Mouse (Mus musculus): Measurements from ENCODE around the gene Lhfpl2.

Lhfpl2 gene

DNA sequence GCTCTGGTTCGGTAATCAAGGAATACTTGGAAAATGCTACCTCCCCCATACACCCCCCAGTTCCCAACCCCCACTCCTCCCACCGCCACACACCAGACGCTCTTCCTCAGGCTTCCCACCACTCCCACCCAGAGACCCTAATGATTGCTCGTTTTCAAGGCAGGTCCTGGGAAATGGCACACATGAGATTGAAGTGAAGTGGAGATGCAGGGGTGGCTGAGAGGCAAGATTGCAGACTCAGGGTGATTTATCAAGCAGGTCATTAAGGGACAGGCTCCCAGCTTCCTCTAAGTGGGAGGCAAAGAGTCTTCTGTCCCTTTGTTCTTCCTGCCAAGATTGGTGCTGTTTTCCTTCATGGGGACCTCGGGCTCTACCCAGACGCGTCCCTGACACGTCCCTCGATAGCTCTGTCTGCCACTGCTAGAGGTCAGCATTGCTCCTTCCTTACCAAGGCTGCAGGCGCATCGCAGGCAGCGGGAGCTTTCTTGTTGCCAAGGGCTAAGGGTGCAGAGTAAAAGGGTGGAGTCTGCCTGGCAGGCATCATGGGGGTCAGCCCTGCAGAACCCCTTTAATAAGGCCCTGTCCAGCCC lies 85.6 kb downstream of the Lhfpl2 start:
- DNase-seq (ENCODE audit: low read depth) = no peak

- no peak for DNase-seq (ENCODE audit: low read depth)
Measured at GRCm38 (mm10) chr13:94144451-94144850, 86.9 kb downstream of the Lhfpl2 start.

- peak; percentile 7 for DNase-seq (ENCODE audit: low read depth)
Measured at GRCm38 (mm10) chr13:94147257-94147656, 89.7 kb downstream of the Lhfpl2 start.

- no peak for DNase-seq (ENCODE audit: low read depth)
Measured at GRCm38 (mm10) chr13:94149006-94149405, 91.4 kb downstream of the Lhfpl2 start.

DNA sequence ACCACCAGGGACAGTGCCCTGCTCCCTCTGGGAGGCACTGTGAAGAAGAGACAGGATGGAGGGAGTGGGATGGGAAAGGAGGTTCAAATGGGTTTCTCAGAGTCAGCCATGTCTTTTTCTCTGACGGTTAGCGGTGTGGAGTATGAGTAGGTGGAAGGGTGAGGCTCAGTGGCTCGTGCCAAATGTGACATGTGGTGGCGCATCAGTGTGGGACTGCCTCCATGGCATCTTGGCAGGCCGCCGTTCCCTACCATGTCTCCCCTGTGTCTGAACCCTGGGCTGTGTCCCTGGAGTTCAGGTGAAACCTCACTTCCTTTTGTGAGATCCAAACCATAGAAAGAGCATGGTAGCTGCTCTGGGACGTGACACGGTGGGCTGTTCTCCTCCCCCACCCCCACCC lies 92.2 kb downstream of the Lhfpl2 start:
- no peak for DNase-seq (ENCODE audit: low read depth)

- no peak for DNase-seq (ENCODE audit: low read depth)
Measured at GRCm38 (mm10) chr13:94151308-94151707, 93.7 kb downstream of the Lhfpl2 start.

DNA sequence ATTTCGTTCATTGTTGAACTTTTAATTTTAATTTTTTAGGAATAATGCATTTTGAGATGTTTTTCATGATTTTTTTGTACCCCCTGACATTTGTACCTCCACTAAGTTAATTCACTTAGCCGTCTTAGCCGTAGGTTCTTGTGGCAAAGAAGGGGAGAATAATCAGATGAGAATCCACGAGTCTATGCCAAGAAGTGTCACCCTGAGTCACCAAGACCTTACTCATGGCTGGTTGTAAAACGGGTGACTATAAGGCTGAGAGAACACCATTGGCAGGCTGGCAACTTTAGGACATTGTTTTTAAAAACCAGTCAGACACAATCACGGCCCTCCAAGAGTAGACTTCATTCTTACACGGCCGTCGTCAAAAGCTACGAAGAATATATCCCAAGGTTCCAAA lies 95.2 kb downstream of the Lhfpl2 start:
- no peak for DNase-seq (ENCODE audit: low read depth)

DNA sequence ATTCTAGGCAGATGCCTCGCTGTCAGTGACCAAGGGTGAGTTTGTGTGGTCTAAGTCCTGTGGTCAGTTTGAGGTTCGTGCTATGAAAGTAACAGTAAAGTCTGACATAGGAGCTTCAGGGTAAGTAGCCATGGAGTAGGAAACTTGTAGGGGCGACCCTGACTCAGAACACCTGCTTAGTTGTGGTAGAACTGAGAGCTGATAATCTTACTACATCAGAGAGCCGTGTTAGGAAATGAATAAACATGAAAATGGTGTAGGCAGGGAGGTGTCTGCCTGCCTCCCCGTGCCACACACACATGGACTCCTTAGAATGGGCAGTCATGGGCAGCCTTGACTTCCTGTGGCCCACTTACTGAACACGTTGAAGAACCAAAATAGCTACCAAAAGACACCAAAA lies 96.1 kb downstream of the Lhfpl2 start:
- DNase-seq (ENCODE audit: low read depth) = no peak

DNA sequence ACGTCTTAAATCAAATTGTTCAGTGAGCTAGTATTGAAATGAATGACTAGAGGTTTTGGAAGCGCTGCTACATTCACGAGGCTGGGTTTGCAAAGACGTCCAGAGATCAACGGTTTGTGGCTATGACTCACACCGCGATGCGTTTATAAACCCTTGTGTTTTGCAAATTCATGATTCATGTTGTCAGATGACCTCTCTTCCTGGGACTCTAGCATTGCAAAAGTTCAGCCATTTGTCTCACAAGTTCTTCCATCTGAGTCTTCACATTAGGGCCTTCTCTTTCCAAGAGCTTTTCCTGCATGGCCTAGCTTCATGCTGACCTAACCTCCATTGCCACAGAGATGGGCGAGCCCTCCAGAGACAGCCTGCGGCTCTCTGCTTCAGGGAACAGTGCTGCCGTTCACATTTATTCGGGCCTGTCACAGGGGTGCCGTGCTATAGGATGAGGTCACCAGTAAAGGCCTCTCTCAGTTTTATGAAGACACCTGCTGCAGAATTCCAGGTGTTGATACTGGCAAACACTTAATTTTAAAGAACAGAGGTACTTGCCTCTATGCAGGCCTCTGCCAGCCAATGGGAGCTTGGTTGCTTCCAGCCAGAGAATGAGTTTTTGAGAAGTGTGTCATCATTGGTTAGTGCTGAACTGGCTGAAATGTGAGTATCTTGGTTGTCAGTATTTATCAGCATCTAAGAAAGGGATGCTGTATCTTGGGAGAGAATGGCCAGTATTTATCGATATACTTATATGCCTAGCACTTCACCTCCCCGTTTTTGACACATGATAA lies 97.1 kb downstream of the Lhfpl2 start:
- peak; percentile 21 for DNase-seq (ENCODE audit: low read depth)

DNA sequence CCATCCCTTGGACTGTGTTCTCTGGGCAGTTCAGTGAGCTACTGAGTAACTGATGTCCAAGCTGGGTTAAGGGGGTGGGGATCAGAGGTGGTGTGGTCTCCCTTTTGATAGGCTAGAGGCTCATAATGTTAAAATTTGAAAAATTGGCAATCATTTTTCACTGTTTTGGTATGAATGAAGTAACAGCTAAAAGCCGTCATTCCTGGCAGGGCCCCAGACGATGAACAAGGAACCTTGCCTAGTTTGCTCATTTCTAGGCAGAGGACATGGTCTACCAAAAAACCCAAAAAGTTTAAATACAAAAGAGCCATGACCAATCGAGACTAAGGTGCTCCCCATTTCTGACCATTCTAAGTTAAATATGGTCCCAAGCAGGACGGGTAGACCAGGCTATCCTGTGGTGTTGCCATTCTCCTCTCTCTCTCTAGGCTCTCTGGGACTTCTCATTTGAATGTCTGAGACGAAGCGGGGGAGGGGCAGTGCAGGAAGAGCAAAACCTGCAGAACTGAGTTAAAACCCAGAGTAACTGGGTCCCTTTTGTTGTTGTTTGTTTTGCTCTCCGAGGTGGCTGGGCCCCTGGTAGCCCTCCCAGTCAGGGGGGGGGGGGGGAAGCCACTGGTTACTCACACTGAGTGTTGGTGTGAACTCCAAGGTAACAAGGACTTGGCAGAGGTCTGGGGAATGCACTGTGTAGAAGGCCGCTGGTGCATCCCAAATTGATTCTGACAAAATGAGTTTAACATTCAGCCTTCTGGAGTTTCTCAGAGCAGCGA lies 98.2 kb downstream of the Lhfpl2 start:
- no peak for DNase-seq (ENCODE audit: low read depth)

DNA sequence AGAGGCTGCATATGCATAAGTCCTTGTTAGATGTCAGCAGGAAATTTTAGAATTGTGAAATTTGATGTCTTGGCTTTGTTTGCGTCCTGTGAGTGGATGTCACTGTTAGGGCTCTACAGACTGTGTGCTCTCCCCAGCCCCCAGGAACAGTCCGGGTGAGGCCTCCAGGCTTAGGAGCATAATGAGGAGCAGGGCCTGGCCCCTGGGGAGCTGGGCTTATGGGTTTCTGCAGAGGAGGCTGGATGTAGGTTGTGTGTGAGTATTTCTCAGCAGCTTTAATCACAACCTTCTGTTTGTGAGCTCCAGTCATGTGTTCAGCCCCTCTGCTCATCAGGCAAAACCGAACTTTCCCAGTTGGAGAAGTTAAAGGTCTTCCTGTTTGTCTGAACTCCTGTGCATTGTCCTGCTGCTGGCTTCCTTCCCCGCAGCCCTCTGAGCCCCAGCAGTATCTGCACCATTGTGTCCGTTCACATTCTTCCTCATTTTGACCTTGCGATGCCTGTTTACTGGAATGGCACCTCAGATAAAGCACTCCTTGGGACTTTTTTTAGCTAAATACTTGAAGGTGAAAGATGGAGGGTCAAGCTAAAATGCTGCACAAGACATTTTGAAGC lies 101.4 kb downstream of the Lhfpl2 start:
- no peak for DNase-seq (ENCODE audit: low read depth)

- DNase-seq (ENCODE audit: low read depth) = no peak
Measured at GRCm38 (mm10) chr13:94159478-94160220, 102.1 kb downstream of the Lhfpl2 start.

GRCm38 (mm10) chr13:94164501-94164900 lies 106.9 kb downstream of the Lhfpl2 start:
- DNase-seq (ENCODE audit: low read depth) = no peak

DNA sequence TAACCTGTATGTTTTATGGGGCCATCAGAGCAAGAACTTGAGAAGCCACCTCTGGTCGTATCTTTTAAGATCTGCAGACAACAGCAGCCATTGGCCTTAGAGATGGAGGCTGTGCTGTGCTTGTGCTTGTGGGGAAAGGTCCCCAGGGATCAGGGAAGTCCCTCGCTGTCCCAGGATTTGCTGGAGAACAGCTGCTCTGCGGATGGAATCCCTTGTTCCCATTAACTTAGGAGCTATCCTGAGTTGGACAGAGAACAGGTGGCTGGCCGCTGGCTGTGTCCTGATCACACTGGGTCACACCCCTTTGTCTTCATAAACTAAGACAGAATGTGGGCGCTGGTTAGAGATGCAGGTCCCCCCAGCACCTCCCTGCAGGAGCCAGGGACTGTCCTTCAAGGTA lies 110.7 kb downstream of the Lhfpl2 start:
- no peak for DNase-seq (ENCODE audit: low read depth)

- DNase-seq (ENCODE audit: low read depth) = no peak
Measured at GRCm38 (mm10) chr13:94169325-94169916, 111.8 kb downstream of the Lhfpl2 start.

GRCm38 (mm10) chr13:94171612-94172011 lies 114.0 kb downstream of the Lhfpl2 start:
- DNase-seq (ENCODE audit: low read depth) = no peak

- no peak for DNase-seq (ENCODE audit: low read depth)
Measured at GRCm38 (mm10) chr13:94172533-94173310, 115.1 kb downstream of the Lhfpl2 start.

DNA sequence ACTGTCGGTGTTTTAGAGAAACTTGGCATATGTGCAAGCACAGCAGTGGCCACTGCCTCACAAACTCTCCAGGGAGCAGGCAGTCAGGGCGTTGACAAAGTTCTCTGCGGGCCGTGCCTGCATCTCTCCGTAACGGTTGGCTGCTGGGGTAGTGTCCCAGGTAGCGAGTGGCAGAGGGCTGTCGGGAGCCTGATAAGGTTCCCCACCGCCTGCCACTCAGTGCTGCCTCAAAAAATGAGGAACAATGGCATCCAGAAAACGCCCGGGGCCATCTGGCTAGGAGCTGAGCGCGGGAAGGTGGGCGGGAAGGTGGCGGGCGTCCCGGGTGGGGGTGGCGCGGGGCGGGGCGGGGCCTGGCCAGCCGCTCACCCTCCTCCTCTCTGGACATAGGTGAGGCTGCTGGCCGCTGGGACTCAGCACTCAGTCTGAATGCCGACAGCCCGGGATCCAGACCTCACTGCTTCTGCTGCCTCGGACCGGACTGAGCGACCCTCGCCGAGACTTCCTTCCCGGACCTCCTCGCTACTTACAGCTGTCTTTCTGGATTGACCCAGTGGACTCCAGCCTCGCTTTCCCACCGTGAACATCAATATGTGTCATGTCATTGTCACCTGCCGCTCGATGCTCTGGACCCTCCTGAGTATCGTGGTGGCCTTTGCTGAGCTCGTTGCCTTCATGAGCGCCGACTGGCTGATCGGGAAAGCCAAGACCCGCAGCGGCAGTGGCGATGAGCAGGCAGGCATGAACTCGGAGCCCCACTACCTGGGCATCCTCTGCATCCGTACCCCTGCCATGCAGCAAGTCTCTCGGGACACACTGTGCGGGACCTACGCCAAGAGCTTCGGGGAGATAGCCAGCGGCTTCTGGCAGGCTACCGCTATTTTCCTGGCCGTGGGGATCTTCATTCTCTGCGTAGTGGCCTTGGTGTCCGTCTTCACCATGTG lies 116.3 kb downstream of the Lhfpl2 start:
- peak; percentile 15 for DNase-seq (ENCODE audit: low read depth)

GRCm38 (mm10) chr13:94174577-94175279 lies 117.1 kb downstream of the Lhfpl2 start:
- peak; percentile 12 for DNase-seq (ENCODE audit: low read depth)

Measured in induced T-regulatory cell, adult 2 months (primary cell).